Mouse (Mus musculus) kidney, adult 2 months (tissue): ENCODE data around the gene Anks6. TPM values are rescaled to one million over a fixed set of nuclear protein-coding genes. Genes with fewer than 3 reads are reported as not detected.

Source experiments
- DNase-seq: peaks from one replicate; pipeline ENCODE4 v3.0.0; 2021
- H3K27ac ChIP-seq: fragments of 200-500 bp; 2 replicates; pipeline ENCODE4 v1.5.1; 2012; ENCODE audit warnings: low read depth, low read length, control low read depth, inconsistent platforms; ENCODE audit not compliant: insufficient read depth
- H3K27me3 ChIP-seq: fragments of 200-500 bp; replicated peaks from 2 replicates; pipeline ENCODE4 v1.6.1; 2012; ENCODE audit warnings: mild to moderate bottlenecking, moderate library complexity, low read length, inconsistent platforms; ENCODE audit not compliant: control insufficient read depth, insufficient read depth
- H3K36me3 ChIP-seq: fragments of 200-500 bp; 2 replicates; pipeline ENCODE4 v1.6.1; 2012; ENCODE audit warnings: mild to moderate bottlenecking, moderate library complexity, low read length, inconsistent platforms; ENCODE audit not compliant: control insufficient read depth, insufficient read depth
- H3K4me1 ChIP-seq: fragments of 200-500 bp; 2 replicates; pipeline ENCODE4 v1.6.1; 2011; ENCODE audit warnings: low read length; ENCODE audit not compliant: control insufficient read depth, insufficient read depth
- H3K4me3 ChIP-seq: fragments of 200-500 bp; 2 replicates; pipeline ENCODE4 v1.5.1; 2011; ENCODE audit warnings: mild to moderate bottlenecking, low read depth, low read length, control low read depth; ENCODE audit not compliant: insufficient read depth
- CTCF ChIP-seq: fragments of 200-500 bp; conservative IDR thresholded peaks from 2 replicates; pipeline ENCODE4 v1.5.1; 2011; ENCODE audit warnings: low read depth, mild to moderate bottlenecking, control low read depth, low read length, moderate library complexity, mixed read lengths; ENCODE audit not compliant: insufficient read depth, insufficient read length
- POLR2A ChIP-seq: fragments of 200-500 bp; IDR thresholded peaks from one replicate; pipeline ENCODE4 v1.6.1; 2011; ENCODE audit warnings: low read depth, low read length, control low read depth
- WGBS: fragments of 180-500 bp; shearing (Covaris S2); methylation state at CpG from one replicate; pipeline ENCODE4 v1.1.7; 2018; 5-methylcytosine and 5-hydroxymethylcytosine counted together
- polyA plus RNA-seq: library from polyadenylated mRNA; depleted of rRNA; stranded (reverse); fragments of >200 nt; gene quantifications from 2 replicates; pipeline ENCODE4 v1.2.3, GENCODE M21; 2012

Anks6 gene
- polyA plus RNA-seq, 1 experiment, result 16.1 TPM

DNA sequence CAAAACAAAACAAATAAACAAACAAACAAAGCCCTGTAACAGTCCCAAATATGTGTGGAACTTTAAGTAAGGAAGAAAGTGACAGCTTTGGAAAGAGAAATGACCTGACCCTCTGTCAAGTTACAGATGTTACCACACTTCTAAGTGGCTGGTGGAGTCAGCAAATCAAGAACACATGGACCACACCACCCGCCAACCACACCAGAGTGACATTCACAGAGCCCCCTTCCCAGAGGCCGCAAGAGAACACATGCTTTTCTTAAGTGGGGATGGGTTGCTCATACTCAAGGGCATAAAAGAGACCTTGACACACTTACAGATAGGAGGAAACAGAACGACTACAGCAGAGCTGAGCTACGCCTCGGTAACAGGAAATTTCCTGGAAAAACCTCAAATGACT is 28.4 kb downstream of the Anks6 start:
- no peak for DNase-seq
- no peak overlapping the region for H3K27ac ChIP-seq
- no peak for TF ChIP-seq POLR2A
- TF ChIP-seq CTCF, result no peak
- H3K36me3 ChIP-seq, result no peaks in the 10 kb centered on the region
- H3K27me3 ChIP-seq, result no peaks in the 10 kb centered on the region
- H3K4me3 ChIP-seq, result no peak overlapping the region
- H3K4me1 ChIP-seq, result no peaks in the 10 kb centered on the region
- 87% methylated on average over 5 of the region's 5 CpGs for WGBS

DNA sequence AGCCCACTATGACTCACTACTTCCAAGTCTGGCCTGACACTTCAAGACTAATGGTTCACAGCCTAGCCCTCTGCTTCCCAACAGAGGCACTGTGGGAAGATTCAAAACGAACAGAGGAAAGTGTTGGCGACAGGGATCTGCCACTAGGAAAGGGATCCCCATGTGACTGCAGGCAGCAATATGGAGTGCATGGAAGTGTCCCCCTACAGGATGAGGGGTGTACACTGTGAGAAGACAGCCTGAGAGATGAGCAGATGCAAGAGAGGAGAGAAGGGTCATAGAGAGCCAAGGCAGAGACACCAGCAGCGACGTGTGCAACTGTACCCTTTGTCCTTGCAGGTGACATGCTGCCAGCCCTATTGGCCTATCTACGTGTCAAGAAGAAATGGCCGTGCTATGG is 33.3 kb downstream of the Anks6 start:
- no peak overlapping the region for H3K4me3 ChIP-seq
- 81% methylated on average over 6 of the region's 6 CpGs for WGBS
- TF ChIP-seq CTCF (no peak), POLR2A (no peak)
- H3K4me1 ChIP-seq, result no peaks in the 10 kb centered on the region
- H3K27me3 ChIP-seq, result no peaks in the 10 kb centered on the region
- no peak overlapping the region for H3K27ac ChIP-seq
- no peaks in the 10 kb centered on the region for H3K36me3 ChIP-seq
- DNase-seq, result no peak

DNA sequence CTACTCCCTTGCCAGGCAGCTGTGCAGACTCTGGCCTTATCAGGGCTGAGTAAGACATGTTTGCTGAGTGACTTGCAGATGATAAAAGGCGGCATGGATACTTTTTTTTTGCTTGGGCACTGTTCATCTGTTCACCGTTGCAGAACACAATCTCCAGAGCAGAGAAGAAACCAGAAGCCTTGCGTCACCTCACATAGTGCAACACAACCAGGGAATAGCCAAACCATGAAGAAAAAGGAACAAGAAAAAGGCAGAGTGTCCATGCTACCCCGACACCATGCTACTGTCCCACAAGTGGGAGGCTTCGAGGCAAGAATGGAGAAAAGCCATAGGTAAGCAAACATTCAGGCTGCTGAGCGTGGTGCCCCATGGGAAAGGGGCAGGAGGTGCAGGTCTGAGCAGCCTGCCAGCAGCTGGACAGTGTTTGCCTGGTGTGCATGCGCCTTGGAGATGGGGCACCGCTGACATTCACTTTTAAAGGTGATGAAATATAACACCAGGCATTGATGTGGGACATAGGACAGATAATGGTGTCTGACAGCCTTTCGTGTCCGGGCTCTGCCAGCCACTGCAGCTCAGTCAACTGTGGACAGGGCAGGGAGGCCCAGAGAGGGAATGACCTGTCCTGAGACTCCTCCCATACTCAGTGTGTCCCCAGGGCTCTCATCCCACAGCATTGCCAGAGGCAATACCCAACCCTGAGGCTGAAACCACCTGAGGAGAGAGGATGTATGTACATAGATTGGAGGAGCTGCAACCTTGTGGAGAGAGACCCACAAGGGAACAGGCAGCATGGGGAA is 34.2 kb downstream of the Anks6 start:
- H3K27ac ChIP-seq, result no peak overlapping the region
- TF ChIP-seq POLR2A (no peak), CTCF (no peak)
- no peak overlapping the region for H3K4me3 ChIP-seq
- WGBS, result 64% methylated on average over 10 of the region's 10 CpGs
- no peaks in the 10 kb centered on the region for H3K4me1 ChIP-seq
- H3K27me3 ChIP-seq, result no peaks in the 10 kb centered on the region
- DNase-seq, result no peak
- H3K36me3 ChIP-seq, result no peaks in the 10 kb centered on the region

DNA sequence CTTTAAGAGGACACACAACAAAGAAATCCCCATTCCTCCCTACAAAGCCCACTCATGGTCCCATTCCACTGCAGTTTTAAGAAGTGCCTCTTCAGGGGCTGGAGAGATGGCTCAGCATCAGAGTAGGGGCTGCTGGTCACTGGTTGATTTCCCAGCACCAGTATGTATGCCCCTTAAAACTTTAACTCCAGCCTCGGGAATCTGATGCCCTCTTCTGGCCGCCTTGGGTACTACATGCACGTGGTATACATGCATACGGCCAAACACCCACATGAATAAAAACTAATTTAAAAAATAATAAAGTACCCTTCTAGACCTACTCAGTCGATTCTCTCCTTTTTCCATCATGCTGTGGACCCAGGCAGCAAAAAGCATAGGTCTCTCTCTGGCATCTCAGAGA is 36.7 kb downstream of the Anks6 start:
- no peak overlapping the region for H3K27ac ChIP-seq
- H3K27me3 ChIP-seq, result no peaks in the 10 kb centered on the region
- 23% methylated on average over 5 of the region's 5 CpGs for WGBS
- no peaks in the 10 kb centered on the region for H3K4me1 ChIP-seq
- TF ChIP-seq POLR2A (no peak), CTCF (peak; percentile 74)
- peak; percentile 59 for DNase-seq
- no peaks in the 10 kb centered on the region for H3K36me3 ChIP-seq
- no peak overlapping the region for H3K4me3 ChIP-seq

DNA sequence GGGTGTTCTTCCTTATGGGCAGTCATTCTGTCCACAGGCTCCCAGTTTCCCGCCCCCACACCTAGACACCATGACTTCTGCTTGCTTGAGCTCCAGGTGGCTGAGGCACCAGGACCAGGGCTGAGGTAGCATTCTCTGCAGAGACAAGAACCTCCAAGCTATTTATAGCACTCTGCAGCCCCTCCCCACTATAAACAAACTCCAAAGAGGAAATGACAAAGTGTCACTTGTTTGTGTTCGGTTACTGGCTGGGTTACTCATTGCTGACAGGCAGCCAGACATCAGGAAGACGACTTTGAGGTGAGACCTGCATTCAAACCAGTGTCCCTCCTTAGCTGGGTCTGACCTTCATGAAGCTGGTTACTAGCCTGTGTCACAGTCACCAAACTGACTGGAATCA is 42.1 kb downstream of the Anks6 start:
- no peaks in the 10 kb centered on the region for H3K27me3 ChIP-seq
- no peak overlapping the region for H3K4me3 ChIP-seq
- H3K4me1 ChIP-seq, result no peaks in the 10 kb centered on the region
- TF ChIP-seq CTCF (no peak), POLR2A (no peak)
- no peak for DNase-seq
- no peak overlapping the region for H3K27ac ChIP-seq
- WGBS, result 34% methylated on average over 3 of the region's 3 CpGs
- H3K36me3 ChIP-seq, result no peaks in the 10 kb centered on the region

DNA sequence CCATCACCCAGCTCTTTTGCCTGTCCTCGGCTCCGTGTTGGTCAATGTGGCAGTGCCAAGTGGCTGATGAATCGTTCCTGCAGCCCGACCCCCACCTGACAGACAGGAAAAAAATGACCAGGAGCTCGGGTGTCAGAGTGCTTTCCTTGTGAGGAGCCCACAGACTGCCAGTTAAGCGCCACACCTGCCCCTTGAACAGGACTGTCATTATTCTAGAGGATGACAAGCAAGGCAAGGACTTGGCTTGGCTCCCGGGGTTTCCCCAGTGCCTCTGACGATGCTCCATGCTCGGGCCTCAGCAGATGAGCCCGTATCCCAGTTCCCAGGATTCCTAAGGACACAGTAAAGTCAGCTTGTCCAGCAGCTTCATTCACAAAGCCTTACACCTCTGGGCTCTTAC is 44.8 kb downstream of the Anks6 start:
- Histone ChIP-seq H3K4me3 (no peak overlapping the region), H3K36me3 (no peaks in the 10 kb centered on the region), H3K27me3 (no peaks in the 10 kb centered on the region), H3K27ac (no peak overlapping the region), H3K4me1 (no peaks in the 10 kb centered on the region)
- DNase-seq, result no peak
- 23% methylated on average over 10 of the region's 10 CpGs for WGBS
- no peak for TF ChIP-seq POLR2A
- TF ChIP-seq CTCF, result no peak

DNA sequence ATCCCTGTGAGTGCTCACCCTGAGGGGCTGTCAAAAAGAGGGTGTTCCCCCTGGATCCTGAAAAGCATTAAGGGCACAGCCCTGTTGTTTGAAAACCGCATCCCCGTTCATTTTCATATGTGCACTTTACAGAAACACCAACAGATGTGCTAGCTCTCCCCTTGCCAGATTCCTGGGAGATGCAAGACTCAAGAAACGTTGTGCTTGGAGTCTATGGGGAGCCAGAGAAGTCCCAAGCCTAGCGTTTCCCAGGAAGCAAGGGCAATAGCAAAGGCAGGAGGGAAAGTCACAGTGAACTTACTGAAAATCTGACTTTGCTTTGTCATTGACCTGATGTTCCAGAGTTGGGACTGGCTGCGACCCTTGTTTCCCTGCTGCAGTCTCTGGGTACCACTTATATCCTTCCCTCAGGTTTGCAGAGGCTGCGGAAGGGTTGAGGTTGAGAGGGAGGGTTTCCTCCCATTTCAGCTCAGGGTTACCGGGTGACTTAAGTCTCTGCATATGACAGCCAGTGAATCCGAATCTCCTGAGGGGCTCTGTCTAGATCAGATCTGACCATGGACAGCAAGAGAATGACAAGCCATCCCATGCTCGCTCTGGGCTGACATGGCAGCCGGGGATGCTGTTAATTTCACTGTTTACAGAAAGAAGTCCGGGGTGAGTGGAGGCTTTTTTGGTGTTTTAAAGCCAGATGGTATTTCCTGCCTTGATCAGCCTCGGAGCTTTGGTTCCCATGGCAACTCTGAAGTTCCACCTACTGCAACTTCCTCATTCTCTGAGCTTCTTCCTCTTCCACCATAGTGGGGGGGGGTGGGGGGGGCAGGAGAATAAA is 46.6 kb downstream of the Anks6 start:
- no peaks in the 10 kb centered on the region for H3K4me1 ChIP-seq
- H3K27me3 ChIP-seq, result no peaks in the 10 kb centered on the region
- TF ChIP-seq POLR2A (no peak), CTCF (no peak)
- H3K27ac ChIP-seq, result no peak overlapping the region
- 32% methylated on average over 12 of the region's 12 CpGs for WGBS
- H3K36me3 ChIP-seq, result no peaks in the 10 kb centered on the region
- H3K4me3 ChIP-seq, result 0 out of 2 replicates have a peak overlapping the region, but pooled peaks have one; percentile 14
- DNase-seq, result peak; percentile 59
